Mouse (Mus musculus) right cerebral cortex, postnatal 4 days (tissue): ENCODE measurements at regions not wholly inside any gene's neighbourhood (a gene's known extent, or its start where the extent isn't known, plus 50 kb on each side); places are given as distances from the start of the nearest gene placed in this dataset.

Experiments
- DNase-seq: peaks from one replicate; pipeline ENCODE4 v3.0.0-alpha.2; 2022

- no peak for DNase-seq
Measured at GRCm38 (mm10) chr13:97552236-97552635, 208.2 kb downstream of the Gm10260 start.

- no peak for DNase-seq
Measured at GRCm38 (mm10) chr13:97550880-97551279, 209.6 kb downstream of the Gm10260 start.

- no peak for DNase-seq
Measured at GRCm38 (mm10) chr13:97550172-97550571, 210.3 kb downstream of the Gm10260 start.

GRCm38 (mm10) chr13:97549384-97549783 lies 211.0 kb downstream of the Gm10260 start:
- DNase-seq, result no peak

- DNase-seq, result no peak
Measured at GRCm38 (mm10) chr13:97548527-97548977, 211.9 kb downstream of the Gm10260 start.

GRCm38 (mm10) chr13:97546936-97547335 lies 213.5 kb downstream of the Gm10260 start:
- no peak for DNase-seq

- no peak for DNase-seq
Measured at GRCm38 (mm10) chr13:97545971-97546454, 214.4 kb downstream of the Gm10260 start.

- DNase-seq, result no peak
Measured at GRCm38 (mm10) chr13:97539686-97540085, 220.7 kb downstream of the Gm10260 start.

- DNase-seq, result no peak
Measured at GRCm38 (mm10) chr13:97538441-97538840, 222.0 kb downstream of the Gm10260 start.

- DNase-seq, result no peak
Measured at GRCm38 (mm10) chr13:97537686-97538085, 222.7 kb downstream of the Gm10260 start.

- no peak for DNase-seq
Measured at GRCm38 (mm10) chr13:97537206-97537605, 223.2 kb downstream of the Gm10260 start.

- DNase-seq, result no peak
Measured at GRCm38 (mm10) chr13:97533896-97534666, 226.4 kb downstream of the Gm10260 start.

GRCm38 (mm10) chr13:97531181-97531580 lies 229.3 kb downstream of the Gm10260 start:
- no peak for DNase-seq

GRCm38 (mm10) chr13:97530570-97530969 lies 229.9 kb downstream of the Gm10260 start:
- DNase-seq, result no peak

- no peak for DNase-seq
Measured at GRCm38 (mm10) chr13:97527958-97528357, 232.5 kb downstream of the Gm10260 start.

- DNase-seq, result no peak
Measured at GRCm38 (mm10) chr13:97524847-97525434, 235.5 kb downstream of the Gm10260 start.

GRCm38 (mm10) chr13:97523523-97524412 lies 236.7 kb downstream of the Gm10260 start:
- DNase-seq, result no peak

GRCm38 (mm10) chr13:97520988-97521547 lies 239.4 kb downstream of the Gm10260 start:
- no peak for DNase-seq

GRCm38 (mm10) chr13:97516731-97517130 lies 243.7 kb downstream of the Gm10260 start:
- DNase-seq, result no peak

GRCm38 (mm10) chr13:97514421-97515066 lies 245.9 kb downstream of the Gm10260 start:
- DNase-seq, result no peak

GRCm38 (mm10) chr13:97512521-97512920 lies 247.9 kb downstream of the Gm10260 start:
- DNase-seq, result no peak
